Mouse (Mus musculus) ES-E14 (cell line): Measurements from ENCODE around the gene Dpysl5.

Experiments used
- HCFC1 ChIP-seq: IDR thresholded peaks from 2 replicates; pipeline ENCODE4 v1.6.1; 2012; ENCODE audit warnings: low read length, inconsistent platforms, borderline replicate concordance; ENCODE audit not compliant: insufficient read depth
- MAFK ChIP-seq: IDR thresholded peaks from 2 replicates; pipeline ENCODE4 v1.6.1; 2014; ENCODE audit warnings: mild to moderate bottlenecking, low read depth, low read length, inconsistent platforms; ENCODE audit not compliant: insufficient read depth
- ZNF384 ChIP-seq: IDR thresholded peaks from 2 replicates; pipeline ENCODE4 v1.6.1; 2012; ENCODE audit warnings: low read depth, low read length, inconsistent platforms

DNA sequence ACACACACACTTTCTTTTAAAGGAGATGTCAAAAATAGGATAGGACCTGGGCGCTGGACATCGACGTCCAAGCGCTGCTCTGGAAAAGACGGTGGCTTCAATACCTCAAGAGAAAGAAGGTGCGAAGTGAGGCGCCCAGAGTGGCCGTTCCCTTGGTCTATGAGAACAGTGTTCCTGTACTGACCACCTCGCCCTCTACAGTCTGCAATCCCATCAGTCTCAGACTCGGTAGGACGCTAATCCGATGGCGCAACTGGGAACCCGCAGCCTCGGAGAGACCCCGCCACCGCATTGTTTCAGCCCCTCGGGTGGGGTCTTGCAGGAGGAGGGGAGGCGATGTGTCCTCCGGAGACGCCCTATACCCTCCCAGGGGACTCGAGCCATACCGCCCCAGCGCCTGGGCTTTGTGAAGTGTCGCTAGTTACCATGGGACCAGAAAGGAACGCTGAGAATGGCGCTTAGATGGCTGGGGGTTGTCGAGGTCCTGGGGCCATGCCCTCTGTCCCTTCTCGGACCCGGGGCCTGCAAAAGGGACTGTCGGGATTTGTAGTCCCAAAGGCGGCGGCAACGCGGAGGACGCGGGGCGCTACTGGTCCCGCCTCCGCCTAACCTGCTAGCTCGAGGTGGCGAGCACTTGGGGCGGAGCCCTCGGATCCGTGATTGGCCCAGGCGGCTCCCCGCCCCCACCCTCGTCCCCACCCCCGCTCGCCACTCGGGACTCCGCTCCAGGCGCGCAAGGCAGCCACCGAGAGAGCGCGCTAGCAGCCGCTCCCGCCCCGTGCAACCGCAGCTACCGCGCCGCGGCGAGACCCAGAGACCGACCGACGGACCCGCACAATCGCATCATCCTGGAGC, at the start of gene Dpysl5:
- TF ChIP-seq MAFK (no peak), ZNF384 (no peak), HCFC1 (peak; percentile 87; the same call in 1 of the 2 replicates)
